Mouse (Mus musculus) embryonic fibroblast, embryonic 13.5 days (primary cell): Measurements from ENCODE around the gene Ctsj. TPM values are rescaled to one million over a fixed set of nuclear protein-coding genes. Genes with fewer than 3 reads are reported as not detected.
"Not testable (repeated sequence)": the region's sequence is repeated elsewhere in the genome, so short reads cannot be mapped to it uniquely, and the experiment has no call there.

Experiments used
- H3K27ac ChIP-seq: 2 replicates; pipeline ENCODE4 v1.5.1; 2012; ENCODE audit warnings: low read length, control low read depth, inconsistent platforms; ENCODE audit not compliant: insufficient read depth
- H3K4me1 ChIP-seq: 2 replicates; pipeline ENCODE4 v1.6.1; 2011; ENCODE audit warnings: low read length; ENCODE audit not compliant: control insufficient read depth, insufficient read depth
- H3K4me3 ChIP-seq: 2 replicates; pipeline ENCODE4 v1.5.1; 2011; ENCODE audit warnings: mild to moderate bottlenecking, control low read depth, low read length; ENCODE audit not compliant: insufficient read depth
- CTCF ChIP-seq: IDR thresholded peaks from 2 replicates; pipeline ENCODE4 v1.5.1; 2011; ENCODE audit warnings: mild to moderate bottlenecking, control low read depth, low read length, moderate library complexity, borderline replicate concordance; ENCODE audit not compliant: insufficient read depth
- POLR2A ChIP-seq: IDR thresholded peaks from 2 replicates; pipeline ENCODE4 v1.6.1; 2011; ENCODE audit warnings: low read depth, mild to moderate bottlenecking, control low read depth, low read length, moderate library complexity
- polyA plus RNA-seq: library from polyadenylated mRNA; stranded (reverse); fragments of >200 nt; gene quantifications from 2 replicates; pipeline ENCODE4 v1.2.4, GENCODE M21; 2011; ENCODE audit warnings: low read depth; ENCODE audit not compliant: missing spikeins, insufficient read length

The Ctsj gene
- polyA plus RNA-seq = not detected in 2 replicates

GRCm38 (mm10) chr13:61005859-61006258 is at the start of gene Ctsj:
Ctsj (minus strand) TSS chr13:61005959.
- H3K4me1 ChIP-seq = no peaks in the 10 kb centered on the region
- no peak within 1 kb of the TSS for H3K4me3 ChIP-seq
- no peak for TF ChIP-seq CTCF
- no peak for TF ChIP-seq POLR2A
- H3K27ac ChIP-seq = no peak within 1 kb of the TSS

- TF ChIP-seq CTCF (no peak), POLR2A (no peak)
- no peaks in the 10 kb centered on the region for H3K4me1 ChIP-seq
- no peak within 1 kb of the TSS for H3K4me3 ChIP-seq
- no peak within 1 kb of the TSS for H3K27ac ChIP-seq
Observed at GRCm38 (mm10) chr13:61040531-61040930, 34.8 kb upstream of the Ctsj start, which contains the start of gene Ctsq. Ctsq (minus strand) TSS chr13:61040631.

GRCm38 (mm10) chr13:61022785-61023184 is 17.0 kb upstream of the Ctsj start:
- H3K4me3 ChIP-seq = no peak overlapping the region
- no peak overlapping the region for H3K27ac ChIP-seq
- TF ChIP-seq POLR2A = no peak
- TF ChIP-seq CTCF = no peak
- H3K4me1 ChIP-seq = no peaks in the 10 kb centered on the region

- no peak overlapping the region for H3K27ac ChIP-seq
- TF ChIP-seq CTCF = no peak
- no peak for TF ChIP-seq POLR2A
- no peak overlapping the region for H3K4me3 ChIP-seq
- H3K4me1 ChIP-seq = no peaks in the 10 kb centered on the region
Observed at GRCm38 (mm10) chr13:61021844-61022243, 16.1 kb upstream of the Ctsj start.

GRCm38 (mm10) chr13:61010171-61010570 is 4.4 kb upstream of the Ctsj start:
- Histone ChIP-seq H3K4me3 (no peak overlapping the region), H3K4me1 (no peaks in the 10 kb centered on the region), H3K27ac (no peak overlapping the region)
- TF ChIP-seq CTCF = no peak
- no peak for TF ChIP-seq POLR2A

GRCm38 (mm10) chr13:60997600-60997999 is 8.2 kb downstream of the Ctsj start:
- no peak overlapping the region for H3K27ac ChIP-seq
- TF ChIP-seq POLR2A = no peak
- no peak for TF ChIP-seq CTCF
- no peak overlapping the region for H3K4me3 ChIP-seq
- H3K4me1 ChIP-seq = no peaks in the 10 kb centered on the region

GRCm38 (mm10) chr13:60986915-60987314 is 18.8 kb downstream of the Ctsj start:
- not testable (repeated sequence) for H3K27ac ChIP-seq, H3K4me1 ChIP-seq, H3K4me3 ChIP-seq

- not testable (repeated sequence) for H3K4me3 ChIP-seq, H3K27ac ChIP-seq, H3K4me1 ChIP-seq
Observed at GRCm38 (mm10) chr13:60972319-60972718, 33.4 kb downstream of the Ctsj start.

- not testable (repeated sequence) for H3K4me3 ChIP-seq, H3K27ac ChIP-seq, H3K4me1 ChIP-seq
Observed at GRCm38 (mm10) chr13:60963985-60964384, 41.8 kb downstream of the Ctsj start.

- TF ChIP-seq POLR2A = no peak
- TF ChIP-seq CTCF = no peak
- H3K4me3 ChIP-seq = no peak overlapping the region
- H3K4me1 ChIP-seq = no peaks in the 10 kb centered on the region
- no peak overlapping the region for H3K27ac ChIP-seq
Observed at GRCm38 (mm10) chr13:60961706-60962105, 44.1 kb downstream of the Ctsj start.

Other genes with a start within 250 kb of the Ctsj start
- not detected in 2 replicates for gene BC051665, start 219.6 kb downstream of the Ctsj start, polyA plus RNA-seq
- gene Ctsll3, start 203.1 kb downstream of the Ctsj start, polyA plus RNA-seq = not detected in 2 replicates
- gene 4930486L24Rik, start 141.5 kb downstream of the Ctsj start, polyA plus RNA-seq = not detected in 2 replicates
- gene Gm49392, start 109.1 kb downstream of the Ctsj start, polyA plus RNA-seq = not detected in 2 replicates
- 3.3 and 3.7 TPM in 2 replicates for gene Ctla2b, start 108.5 kb downstream of the Ctsj start, polyA plus RNA-seq
- not detected in 2 replicates for gene Tpbpb, start 101.1 kb downstream of the Ctsj start, polyA plus RNA-seq
- gene Gm49393, start 70.4 kb downstream of the Ctsj start, polyA plus RNA-seq = 0.95 TPM in 1 of 2 replicates, not detected in the other
- not detected in 2 replicates for gene Gm49391, start 69.4 kb downstream of the Ctsj start, polyA plus RNA-seq
- gene Ctla2a, start 69.3 kb downstream of the Ctsj start, polyA plus RNA-seq = 27.8 and 47.8 TPM in 2 replicates
- not detected in 2 replicates for gene Tpbpa, start 64.0 kb downstream of the Ctsj start, polyA plus RNA-seq
- gene Ctsq, start 34.7 kb upstream of the Ctsj start, polyA plus RNA-seq = not detected in 2 replicates
- gene Ctsr, start 158.3 kb upstream of the Ctsj start, polyA plus RNA-seq = not detected in 2 replicates
- not detected in 2 replicates for gene Cts6, start 197.5 kb upstream of the Ctsj start, polyA plus RNA-seq
- gene Cts8, start 249.4 kb upstream of the Ctsj start, polyA plus RNA-seq = not detected in 2 replicates